Mouse (Mus musculus): ENCODE results near the gene Kpna2. TPM values are rescaled to one million over a fixed set of nuclear protein-coding genes. Genes with fewer than 3 reads are reported as not detected.
A peak's percentile ranks its signal among the peaks of the same experiment; 100 is the strongest.

Kpna2 gene
- total and polyA plus RNA-seq, 2 experiments: 17.0 to 32.2 TPM

GRCm38 (mm10) chr11:107010447-107010846 is 11.1 kb upstream of the Kpna2 start:
- Histone ChIP-seq H3K4me1 (ENCODE audit: control insufficient read depth, insufficient read depth, low read length) (peaks cover 7% of the 10 kb centered on the region; the same call in 1 of the 2 replicates), H3K27ac (replicated peaks; ENCODE audit: insufficient read depth, low read depth, low read length) (no peak overlapping the region), H3K9ac (ENCODE audit: low read depth, low read length) (no peak overlapping the region), H3K4me3 (ENCODE audit: insufficient read depth, low read depth, low read length) (no peak overlapping the region), H3K79me2 (ENCODE audit: control insufficient read depth, insufficient read depth, low read length) (no peaks in the 10 kb centered on the region), H3K27me3 (ENCODE audit: control insufficient read depth, insufficient read depth, low read length) (no peaks in the 10 kb centered on the region), H3K36me3 (ENCODE audit: control insufficient read depth, insufficient read depth, low read length) (no peaks in the 10 kb centered on the region)
- TF ChIP-seq POLR2A (IDR thresholded peaks at IDR 0.05; ENCODE audit: extremely low read depth, insufficient read depth, low read length) (no peak), CTCF (IDR thresholded peaks at IDR 0.05; ENCODE audit: low read depth, low read length) (no peak)
- DNase-seq (ENCODE audit: extremely low read depth, low read depth, low spot score): peak; percentile 34
- WGBS: 100% methylated on average over 3 of the region's 3 CpGs

- no peak overlapping the region for H3K27ac ChIP-seq (replicated peaks; ENCODE audit: insufficient read depth, low read depth, low read length)
- whole genome bisulfite sequencing: 97% methylated on average over 1 of the region's 1 CpGs
- no peak overlapping the region for H3K4me3 ChIP-seq (ENCODE audit: insufficient read depth, low read depth, low read length)
- no peak for DNase-seq (ENCODE audit: extremely low read depth, low read depth, low spot score)
- no peaks in the 10 kb centered on the region for H3K27me3 ChIP-seq (ENCODE audit: control insufficient read depth, insufficient read depth, low read length)
- TF ChIP-seq POLR2A (IDR thresholded peaks at IDR 0.05; ENCODE audit: extremely low read depth, insufficient read depth, low read length): no peak
- no peak for TF ChIP-seq CTCF (IDR thresholded peaks at IDR 0.05; ENCODE audit: low read depth, low read length)
- no peaks in the 10 kb centered on the region for H3K4me1 ChIP-seq (ENCODE audit: control insufficient read depth, insufficient read depth, low read length)
- no peak overlapping the region for H3K9ac ChIP-seq (ENCODE audit: low read depth, low read length)
- H3K79me2 ChIP-seq (ENCODE audit: control insufficient read depth, insufficient read depth, low read length): no peaks in the 10 kb centered on the region
- no peaks in the 10 kb centered on the region for H3K36me3 ChIP-seq (ENCODE audit: control insufficient read depth, insufficient read depth, low read length)
Measured at GRCm38 (mm10) chr11:107005538-107005937, 6.2 kb upstream of the Kpna2 start.

DNA sequence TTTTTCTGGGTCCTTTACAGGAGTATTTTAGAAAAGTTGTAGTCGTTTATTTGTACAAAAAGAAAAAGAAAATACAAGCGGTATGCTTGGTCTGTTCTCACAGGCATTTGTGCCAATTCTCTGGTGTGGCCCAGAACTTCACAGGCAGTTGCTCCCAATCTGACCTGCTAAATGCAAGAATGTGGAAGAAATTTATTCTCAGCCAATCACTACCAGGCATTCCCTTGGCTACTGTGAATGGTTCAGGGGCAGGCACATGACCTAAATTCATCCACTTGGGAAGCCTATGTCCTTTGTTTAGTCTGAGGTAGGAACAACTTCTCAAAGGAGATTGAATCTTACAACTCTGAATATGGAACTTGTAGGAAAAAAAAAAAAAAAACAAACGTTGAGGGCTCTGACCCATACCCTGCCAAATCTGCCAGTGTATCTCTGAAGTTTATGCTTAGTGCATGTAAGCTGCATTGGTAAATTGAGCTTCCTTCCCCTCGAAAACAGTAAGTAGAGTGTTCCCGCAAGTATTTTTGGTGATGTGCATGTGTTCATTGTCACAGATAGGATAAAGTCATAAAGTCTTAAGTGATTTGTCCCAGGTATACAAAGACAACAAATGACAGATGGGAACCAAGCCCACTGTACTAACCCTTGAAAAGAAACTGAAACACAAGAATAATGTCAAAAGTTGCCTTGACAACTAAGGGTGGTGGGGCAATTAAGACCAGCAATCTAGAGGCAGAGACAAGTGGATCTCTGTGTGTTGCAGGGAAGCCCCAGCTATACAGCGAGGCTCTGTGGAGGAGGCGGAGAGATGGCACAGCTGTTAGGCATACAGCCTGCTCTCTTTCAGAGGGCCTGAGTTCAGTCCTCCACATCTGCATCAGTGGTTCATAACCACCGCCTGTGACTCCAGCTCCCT is 2.7 kb upstream of the Kpna2 start:
- DNase-seq (ENCODE audit: extremely low read depth, low read depth, low spot score): no peak
- WGBS: 71% methylated on average over 8 of the region's 8 CpGs
- H3K4me1 ChIP-seq (ENCODE audit: control insufficient read depth, insufficient read depth, low read length): peaks cover 3% of the 10 kb centered on the region
- no peak overlapping the region for H3K4me3 ChIP-seq (ENCODE audit: insufficient read depth, low read depth, low read length)
- H3K36me3 ChIP-seq (ENCODE audit: control insufficient read depth, insufficient read depth, low read length): peaks cover 3% of the 10 kb centered on the region; the same call in 1 of the 2 replicates
- TF ChIP-seq CTCF (IDR thresholded peaks at IDR 0.05; ENCODE audit: low read depth, low read length) (no peak), POLR2A (IDR thresholded peaks at IDR 0.05; ENCODE audit: extremely low read depth, insufficient read depth, low read length) (no peak)
- no peaks in the 10 kb centered on the region for H3K27me3 ChIP-seq (ENCODE audit: control insufficient read depth, insufficient read depth, low read length)
- peaks cover 1% of the 10 kb centered on the region; the same call in 1 of the 2 replicates for H3K79me2 ChIP-seq (ENCODE audit: control insufficient read depth, insufficient read depth, low read length)
- H3K9ac ChIP-seq (ENCODE audit: low read depth, low read length): no peak overlapping the region
- no peak overlapping the region for H3K27ac ChIP-seq (replicated peaks; ENCODE audit: insufficient read depth, low read depth, low read length)

GRCm38 (mm10) chr11:106999949-107000513 is 690 bp upstream of the Kpna2 start:
- peak overlapping the region; percentile 75 for H3K9ac ChIP-seq (ENCODE audit: low read depth, low read length)
- no peak for DNase-seq (ENCODE audit: extremely low read depth, low read depth, low spot score)
- peaks cover 2% of the 10 kb centered on the region; the same call in 1 of the 2 replicates for H3K79me2 ChIP-seq (ENCODE audit: control insufficient read depth, insufficient read depth, low read length)
- peaks cover 22% of the 10 kb centered on the region for H3K36me3 ChIP-seq (ENCODE audit: control insufficient read depth, insufficient read depth, low read length)
- no peak for TF ChIP-seq POLR2A (IDR thresholded peaks at IDR 0.05; ENCODE audit: extremely low read depth, insufficient read depth, low read length)
- no peak for TF ChIP-seq CTCF (IDR thresholded peaks at IDR 0.05; ENCODE audit: low read depth, low read length)
- H3K4me1 ChIP-seq (ENCODE audit: control insufficient read depth, insufficient read depth, low read length): peaks cover 6% of the 10 kb centered on the region
- no peak overlapping the region; the same call in 1 of the 2 replicates for H3K4me3 ChIP-seq (ENCODE audit: insufficient read depth, low read depth, low read length)
- WGBS: 77% methylated on average over 9 of the region's 9 CpGs
- no peaks in the 10 kb centered on the region for H3K27me3 ChIP-seq (ENCODE audit: control insufficient read depth, insufficient read depth, low read length)
- peak overlapping the region; percentile 87 for H3K27ac ChIP-seq (replicated peaks; ENCODE audit: insufficient read depth, low read depth, low read length)

DNA sequence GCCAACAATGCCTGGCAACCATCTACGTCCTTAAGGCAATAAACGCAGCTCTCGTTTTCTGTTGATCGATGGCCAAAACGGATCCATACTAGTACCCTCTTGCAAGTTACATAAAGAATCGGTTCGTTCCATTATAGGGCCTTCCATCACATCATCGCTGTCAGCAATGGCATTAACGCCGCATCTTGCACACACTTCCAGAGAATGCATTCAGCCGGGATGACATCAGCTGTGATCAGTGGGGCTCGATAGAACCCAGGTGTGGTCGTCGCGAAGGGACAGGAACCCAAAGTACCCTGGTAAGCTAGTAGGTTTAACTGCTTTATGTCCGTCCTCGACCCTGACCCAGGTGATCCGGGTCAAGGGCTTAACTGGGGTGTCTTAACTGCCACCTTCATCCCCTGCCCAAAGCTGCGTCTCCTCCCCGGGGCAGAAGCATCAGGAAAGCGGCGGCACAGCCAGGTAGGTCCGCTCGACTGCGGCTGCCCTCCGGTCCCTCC is 640 bp downstream of the Kpna2 start:
- H3K9ac ChIP-seq (ENCODE audit: low read depth, low read length): peak overlapping the region; percentile 79
- TF ChIP-seq POLR2A (IDR thresholded peaks at IDR 0.05; ENCODE audit: extremely low read depth, insufficient read depth, low read length) (no peak), CTCF (IDR thresholded peaks at IDR 0.05; ENCODE audit: low read depth, low read length) (no peak)
- WGBS: under 1% methylated on average over 26 of the region's 26 CpGs
- H3K4me3 ChIP-seq (ENCODE audit: insufficient read depth, low read depth, low read length): peak overlapping the region; percentile 78
- H3K4me1 ChIP-seq (ENCODE audit: control insufficient read depth, insufficient read depth, low read length): peaks cover 13% of the 10 kb centered on the region
- no peaks in the 10 kb centered on the region for H3K27me3 ChIP-seq (ENCODE audit: control insufficient read depth, insufficient read depth, low read length)
- peak; percentile 55 for DNase-seq (ENCODE audit: extremely low read depth, low read depth, low spot score)
- H3K79me2 ChIP-seq (ENCODE audit: control insufficient read depth, insufficient read depth, low read length): peaks cover 2% of the 10 kb centered on the region; the same call in 1 of the 2 replicates
- H3K27ac ChIP-seq (replicated peaks; ENCODE audit: insufficient read depth, low read depth, low read length): peak overlapping the region; percentile 58
- H3K36me3 ChIP-seq (ENCODE audit: control insufficient read depth, insufficient read depth, low read length): peaks cover 32% of the 10 kb centered on the region

Data from liver, adult 2 months (tissue).